Comparison of ENCODE assay signal across 8 mouse cellular contexts in the genomic region with DNA sequence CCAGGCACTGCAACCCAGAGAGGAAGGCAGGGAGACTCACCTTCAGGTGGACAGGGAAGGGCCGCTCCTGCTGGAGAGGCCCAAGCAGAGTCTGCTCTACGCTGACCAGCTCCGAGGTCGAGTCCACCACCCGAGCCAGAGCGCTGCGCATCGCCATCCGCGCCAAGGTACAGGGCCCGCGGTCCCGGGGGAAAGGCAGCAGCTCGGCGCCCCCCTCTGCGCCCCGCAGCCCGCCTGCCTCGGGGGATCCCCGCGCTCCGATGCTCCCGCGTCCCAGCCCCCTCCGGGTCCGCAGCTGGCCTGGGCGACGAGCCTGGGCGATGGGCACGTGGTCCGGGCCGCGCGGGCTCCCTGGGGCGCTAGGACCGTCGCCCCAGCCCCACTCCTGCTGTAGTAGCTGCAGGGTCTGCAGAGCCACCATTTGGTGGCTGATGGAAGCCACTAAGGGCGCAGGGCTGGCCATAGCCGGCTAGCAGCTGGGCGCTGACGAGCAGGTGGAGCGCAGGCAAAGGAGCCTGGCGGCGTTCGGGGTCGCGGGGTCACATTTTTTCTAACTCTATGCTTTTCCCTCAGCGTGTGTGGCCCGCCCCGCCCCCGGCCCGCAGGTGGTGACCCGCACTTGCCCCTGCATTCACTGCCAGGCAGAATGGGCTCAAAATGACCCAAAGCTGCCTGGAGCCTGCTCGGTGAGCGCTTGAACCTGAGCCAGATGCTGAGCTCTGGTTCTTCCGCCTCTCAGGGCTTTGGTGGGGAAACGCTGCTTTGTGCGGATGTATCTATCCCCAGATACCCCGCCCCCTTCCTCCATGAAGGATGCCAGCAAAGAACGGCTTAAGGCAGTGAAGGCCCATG. TPM values are rescaled to one million over a fixed set of nuclear protein-coding genes. Genes with fewer than 3 reads are reported as not detected.
DNase-seq lines count a peak whose midpoint lies in the region; ATAC-seq and TF ChIP-seq lines count a peak whose summit lies in the region.

Rnaseh2b (plus strand) TSS at position 102 of the 852 bp plus-strand sequence.
Dleu7 (minus strand) TSS at position 560 of the 852 bp plus-strand sequence.

- ATAC-seq in hematopoietic stem cell, adult 5-6 weeks (replicated peaks in 1 of 2; ENCODE audit: insufficient read depth in 1 of 2, low FRiP score in 2 of 2, low TSS enrichment in 1 of 2, low read depth in 1 of 2, poor library complexity in 2 of 2, severe bottlenecking in 2 of 2): peak; percentile 51 to 54; a peak in 2 of 4 replicates

- H3K4me1 ChIP-seq in forebrain, embryonic 10.5 days: peaks cover 20% of the 10 kb centered on the region
- peaks cover 6% of the 10 kb centered on the region; the same call in 1 of the 2 replicates for H3K4me1 ChIP-seq in small intestine, adult 2 months (ENCODE audit: control insufficient read depth, insufficient read depth, insufficient read length, low read length)

- H3K36me3 ChIP-seq in forebrain, embryonic 10.5 days (replicated peaks): no peaks in the 10 kb centered on the region
- no peaks in the 10 kb centered on the region for H3K36me3 ChIP-seq in small intestine, adult 2 months (ENCODE audit: control insufficient read depth, insufficient read depth, low read length)

- TF ChIP-seq POLR2A in small intestine, adult 2 months (IDR thresholded peaks at IDR 0.05; ENCODE audit: low read depth, low read length): no peak

- no peaks in the 10 kb centered on the region for H3K9me3 ChIP-seq in forebrain, embryonic 10.5 days

- peaks cover 46% of the 10 kb centered on the region for H3K27me3 ChIP-seq in forebrain, embryonic 10.5 days (ENCODE audit: poor library complexity, severe bottlenecking)
- peaks cover 8% of the 10 kb centered on the region; the same call in 1 of the 2 replicates for H3K27me3 ChIP-seq in small intestine, adult 2 months (ENCODE audit: control insufficient read depth, insufficient read depth, low read length)

- WGBS in forebrain, embryonic 10.5 days: under 1% methylated on average over 57 of the region's 60 CpGs
- WGBS in small intestine, adult 2 months: 3% methylated on average over 60 of the region's 60 CpGs

- peak within 1 kb of the TSS; percentile 68 for H3K4me3 ChIP-seq in forebrain, embryonic 10.5 days
- peak within 1 kb of the TSS; percentile 75 for H3K4me3 ChIP-seq in layer of hippocampus, adult 2 months
- peak within 1 kb of the TSS; percentile 46 for H3K4me3 ChIP-seq in small intestine, adult 2 months (ENCODE audit: low read depth, low read length)

- peak within 1 kb of the TSS; percentile 92 for H3K27ac ChIP-seq in forebrain, embryonic 10.5 days
- peak within 1 kb of the TSS; percentile 77 for H3K27ac ChIP-seq in layer of hippocampus, adult 2 months
- H3K27ac ChIP-seq in small intestine, adult 2 months (ENCODE audit: insufficient read depth, low read depth, low read length): no peak within 1 kb of the TSS

- TF ChIP-seq CTCF in layer of hippocampus, adult 2 months (conservative IDR thresholded peaks at IDR 0.05): no peak
- TF ChIP-seq CTCF in small intestine, adult 2 months (IDR thresholded peaks at IDR 0.05; ENCODE audit: extremely low read depth, insufficient read length, insufficient replicate concordance, low read depth, low read length): no peak

- peak; percentile 51 for DNase-seq in ES-CJ7 (ENCODE audit: low read depth, low spot score)
- peak; percentile 48 for DNase-seq in brain, adult 2 months (ENCODE audit: low read depth, low spot score)
- DNase-seq in forebrain, embryonic 10.5 days (ENCODE audit: extremely low spot score, low spot score): peak; percentile 80
- DNase-seq in layer of hippocampus, adult 2 months (ENCODE audit: low spot score in 2 of 2): peak in 1 of 2 experiments; percentile 9
- DNase-seq in lung, postnatal 14 days: peak; percentile 9
- DNase-seq in MN1 (ENCODE audit: low spot score): no peak

RNA-seq across cellular contexts. Expression of gene Rnaseh2b, which starts in this region (rescaled TPM):
- polyA plus RNA-seq in forebrain, embryonic 10.5 days (2016; fragmentation: Nextera tagmentation; extraction: Ambion mirVana): 66.8 and 79.2 TPM in 2 replicates
- 57.4 and 60.7 TPM in 2 replicates for total RNA-seq in hematopoietic stem cell, adult 5-6 weeks (2017)
- 10 to 100 TPM in 1 of 2 experiments, 1 to 10 TPM in 1; 8.5 to 10.7 TPM for total RNA-seq in layer of hippocampus, adult 2 months (2021)
- 0.48 and 0.65 TPM in 2 replicates for polyA plus RNA-seq in small intestine, adult 2 months (2012; rRNA removed)

RNA-seq across cellular contexts. Expression of gene Dleu7, which starts in this region (rescaled TPM):
- 4.0 and 5.8 TPM in 2 replicates for polyA plus RNA-seq in forebrain, embryonic 10.5 days (2016; fragmentation: Nextera tagmentation; extraction: Ambion mirVana)
- 2.0 and 3.9 TPM in 2 replicates for total RNA-seq in hematopoietic stem cell, adult 5-6 weeks (2017)
- 1 to 10 TPM; 4.4 to 5.4 TPM for total RNA-seq in layer of hippocampus, adult 2 months (2021)
- 0.39 and 0.41 TPM in 2 replicates for polyA plus RNA-seq in small intestine, adult 2 months (2012; rRNA removed)

Comparison
In these comparisons a context has a peak if more than half of its experiments do, and no peak if none do; other contexts are left out.
1. RNA of gene Rnaseh2b (polyA plus RNA-seq): 66.8 to 79.2 TPM in forebrain, embryonic 10.5 days; 0.48 to 0.65 TPM in small intestine, adult 2 months; every median in the first group is over 10 times any median in the second.
2. Peak in every context shown above with its lines, with median percentiles within 50 percentile points of each other: H3K4me3 ChIP-seq.